Mouse (Mus musculus): ENCODE results near the gene Lhcgr.

The Lhcgr gene

DNA sequence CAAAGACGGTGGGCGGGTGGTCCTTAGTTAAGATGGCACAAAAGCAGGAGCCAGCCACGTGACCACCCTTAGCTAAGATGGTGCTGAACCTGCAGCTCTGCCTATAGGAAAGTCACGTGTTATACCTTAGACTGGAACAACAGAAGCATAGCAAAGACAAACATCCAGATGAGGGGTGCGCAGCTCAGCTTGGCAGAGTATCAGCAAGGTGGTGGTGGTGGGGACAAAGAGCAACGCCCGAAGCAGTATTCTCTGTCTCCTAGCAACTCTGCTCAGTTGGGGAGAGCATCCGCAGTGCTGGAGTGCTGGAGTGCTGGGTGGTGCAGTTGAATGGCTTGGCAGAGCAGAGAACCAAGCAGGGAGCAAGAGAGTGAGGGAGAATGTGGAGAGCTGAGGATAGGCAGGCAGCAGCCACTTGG is 85.5 kb downstream of the Lhcgr start:
- peak; percentile 71 for DNase-seq (ENCODE audit: low read depth, low spot score)

DNA sequence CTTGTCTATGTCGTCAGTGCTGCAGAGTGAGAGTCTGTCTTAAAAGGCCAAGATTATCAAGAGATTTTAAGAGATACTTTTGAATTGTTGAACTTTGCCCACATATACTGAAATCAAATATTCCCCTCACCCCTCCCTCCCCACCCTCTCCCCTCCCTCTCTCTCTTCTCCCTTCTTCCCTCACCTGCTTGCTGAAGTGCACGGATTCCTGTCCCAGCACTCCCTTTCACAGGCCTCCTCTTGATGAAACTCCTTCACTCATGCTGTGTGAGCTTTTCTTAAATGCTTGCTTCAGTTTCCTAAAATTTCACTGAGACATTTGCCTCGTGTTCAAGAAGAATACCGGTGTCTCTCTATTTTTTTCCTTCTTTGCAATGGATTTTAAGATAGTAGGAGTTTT is 88.7 kb downstream of the Lhcgr start:
- no peak for DNase-seq (ENCODE audit: low read depth, low spot score)

DNA sequence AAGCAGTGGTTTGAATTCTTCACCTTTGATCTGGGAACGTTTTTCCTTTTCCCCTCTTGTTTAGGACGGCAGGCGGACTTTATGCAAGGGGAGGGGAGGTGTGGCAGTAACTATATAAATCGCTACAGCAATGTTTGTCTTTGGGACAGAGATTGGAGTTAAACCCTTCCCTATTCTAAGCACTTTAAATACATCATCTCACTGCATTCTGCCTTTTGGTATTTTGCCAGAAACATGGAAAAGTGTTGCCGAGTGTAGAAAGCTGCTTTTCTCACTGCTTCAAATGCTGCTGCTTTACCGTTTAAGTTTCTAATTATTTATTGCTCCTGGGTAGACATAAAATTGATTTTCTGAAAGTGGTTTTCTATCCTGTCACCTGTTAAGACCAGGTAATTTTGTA is 89.4 kb downstream of the Lhcgr start:
- no peak for DNase-seq (ENCODE audit: low read depth, low spot score)

DNA sequence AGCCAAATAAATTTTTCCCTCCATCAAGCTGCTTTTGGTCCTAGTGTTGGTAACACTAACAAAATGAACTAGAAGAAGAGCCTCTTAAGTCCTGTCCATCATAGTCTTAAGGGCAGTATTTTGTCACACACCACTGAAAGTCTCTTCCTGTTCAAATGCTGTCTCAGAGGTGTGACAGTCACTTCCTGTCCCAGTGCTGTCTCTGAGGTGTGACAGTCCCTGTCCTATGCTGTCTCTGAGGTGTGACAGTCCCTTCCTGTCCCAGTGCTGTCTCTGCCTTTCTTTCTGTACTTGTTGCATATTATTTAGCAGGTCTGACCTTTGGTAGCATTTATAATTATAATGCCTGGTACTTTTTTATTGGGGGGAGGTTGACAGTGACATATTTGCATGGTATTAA is 90.9 kb downstream of the Lhcgr start:
- DNase-seq (ENCODE audit: low read depth, low spot score), result no peak

DNA sequence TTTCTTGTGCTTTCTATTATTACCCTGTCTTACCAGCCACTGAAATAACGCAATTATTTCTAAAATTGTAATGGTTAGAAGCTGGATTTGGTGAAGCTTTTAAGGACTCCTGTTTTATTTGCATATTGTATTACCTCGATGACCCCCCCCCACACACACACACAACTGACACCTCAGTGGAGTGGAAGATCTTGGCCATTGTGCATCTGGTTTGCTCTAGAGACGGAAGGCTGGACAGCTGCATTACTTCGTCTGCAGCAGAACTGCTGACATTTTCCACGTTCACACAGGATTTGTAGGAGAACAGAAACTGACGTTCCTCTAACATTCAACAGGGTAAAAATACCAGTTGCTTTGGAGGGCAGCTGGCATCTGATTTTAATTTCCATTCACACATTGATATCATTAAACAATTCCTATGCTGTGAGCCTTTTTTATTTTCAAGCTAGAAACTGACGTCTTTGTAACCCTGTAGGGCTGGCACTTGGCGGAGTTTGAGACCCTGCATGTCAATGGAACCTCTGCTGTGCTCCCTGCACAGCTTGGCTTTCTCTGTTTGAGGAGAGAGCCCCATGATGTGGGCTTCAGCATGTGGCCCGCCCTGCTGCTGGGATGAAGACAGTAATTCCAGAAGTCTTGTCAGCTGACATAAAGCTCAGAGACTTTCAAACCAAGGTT is 95.0 kb downstream of the Lhcgr start:
- DNase-seq (ENCODE audit: low read depth, low spot score), result no peak

DNA sequence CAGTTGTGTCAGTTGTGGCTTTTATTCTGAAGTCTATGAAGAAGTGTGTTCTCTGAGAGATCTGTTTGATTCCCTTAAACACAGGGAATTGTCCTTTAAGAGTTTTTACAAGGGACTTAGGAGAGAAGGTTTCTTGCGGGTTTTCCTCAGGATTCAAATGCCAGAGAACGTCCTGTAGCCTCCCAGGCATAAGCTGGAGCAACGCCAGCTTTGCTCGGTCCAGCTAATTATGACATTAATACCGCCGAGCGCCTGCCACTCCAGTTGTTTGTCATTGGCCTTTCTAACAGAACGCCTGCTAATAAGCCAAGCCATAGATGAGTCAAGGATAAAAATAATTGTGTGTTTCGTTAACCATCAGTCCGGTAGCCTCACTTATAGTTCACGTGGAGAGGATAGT is 103.6 kb downstream of the Lhcgr start:
- DNase-seq (ENCODE audit: low read depth, low spot score), result no peak

DNA sequence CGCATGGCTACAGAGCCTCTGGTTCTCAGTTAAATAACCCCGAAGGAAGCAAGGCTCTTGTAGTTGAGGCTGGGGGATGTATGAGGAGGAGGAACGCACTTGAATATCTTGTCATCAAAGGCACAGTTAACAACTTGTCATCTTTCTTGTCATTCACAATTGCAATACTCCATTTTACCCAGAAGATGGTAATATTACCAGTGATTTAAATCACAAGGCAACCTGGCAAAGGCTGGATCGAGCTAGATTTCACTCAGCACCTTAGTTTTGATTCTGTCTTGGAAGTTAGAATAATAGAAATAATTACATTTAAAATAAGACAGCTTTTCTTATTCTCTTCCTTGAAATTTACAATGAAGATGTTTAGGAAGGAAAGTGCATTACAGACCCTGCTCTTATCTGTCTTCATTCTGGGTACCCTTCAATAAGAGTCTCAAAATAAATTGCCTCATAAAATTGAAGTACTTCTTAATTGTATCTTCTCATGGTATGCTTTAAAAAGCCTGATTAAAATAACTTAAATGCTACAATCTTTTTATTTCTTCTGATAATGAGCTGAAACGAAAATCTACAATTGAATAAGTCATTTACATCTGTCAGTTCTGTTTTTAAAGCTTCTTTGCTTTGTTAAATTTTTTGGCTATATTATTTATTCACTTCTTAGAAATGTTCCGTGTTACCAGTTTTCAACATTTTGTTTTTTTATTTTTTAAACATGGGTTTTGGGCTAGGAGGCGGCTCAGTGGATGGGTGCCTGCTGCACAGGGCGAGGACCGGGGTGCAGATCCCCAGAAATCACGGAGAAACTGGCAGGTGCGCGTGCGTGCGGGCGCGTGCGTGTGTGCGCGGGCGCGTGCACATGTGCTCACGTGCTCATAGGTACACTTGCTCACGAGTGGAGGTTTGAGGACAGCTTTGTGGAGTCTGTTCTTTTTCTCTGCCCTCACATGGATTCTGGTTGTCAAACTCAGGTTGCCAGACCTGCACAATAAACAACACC is 116.2 kb downstream of the Lhcgr start:
- DNase-seq (ENCODE audit: low read depth, low spot score), result peak; percentile 27

DNA sequence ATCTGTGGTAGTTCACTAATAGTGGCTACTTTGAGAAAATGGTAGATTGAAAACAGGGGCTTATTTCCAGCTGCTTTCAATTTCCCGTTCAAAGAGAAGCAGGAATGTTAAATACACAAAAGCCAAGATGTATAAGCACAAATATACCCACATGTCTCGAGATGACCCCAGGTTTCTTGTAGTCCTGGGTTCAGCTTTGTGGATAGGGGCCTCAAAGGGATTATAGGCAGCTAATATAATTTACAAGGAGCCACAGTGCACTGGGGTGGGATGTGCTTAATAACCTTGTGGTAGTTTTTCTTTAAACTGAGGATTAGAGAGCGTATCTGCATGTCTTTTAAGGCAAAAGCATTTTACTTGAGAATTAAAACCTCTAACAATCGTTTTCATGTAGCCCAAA is 121.0 kb downstream of the Lhcgr start:
- no peak for DNase-seq (ENCODE audit: low read depth, low spot score)

DNA sequence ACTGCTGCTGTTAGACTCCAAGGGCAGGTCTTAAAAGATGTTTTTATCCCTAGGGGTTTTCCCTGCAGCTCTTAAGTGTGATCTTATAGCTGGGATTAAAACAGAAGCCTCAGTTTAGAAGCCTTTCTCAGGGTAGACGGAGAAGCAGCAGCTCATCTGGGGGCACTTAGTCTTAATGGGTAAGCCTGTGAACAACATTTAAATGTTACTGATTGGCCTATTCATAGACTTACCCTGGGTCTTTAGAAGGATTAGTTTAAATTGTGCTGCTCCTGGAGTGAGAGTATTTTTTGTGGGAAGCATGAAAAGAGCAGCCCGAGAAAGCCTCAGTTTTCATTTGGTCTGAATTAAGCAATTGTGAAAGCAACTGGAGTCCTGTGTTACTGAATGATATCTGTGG is 121.9 kb downstream of the Lhcgr start:
- no peak for DNase-seq (ENCODE audit: low read depth, low spot score)

DNA sequence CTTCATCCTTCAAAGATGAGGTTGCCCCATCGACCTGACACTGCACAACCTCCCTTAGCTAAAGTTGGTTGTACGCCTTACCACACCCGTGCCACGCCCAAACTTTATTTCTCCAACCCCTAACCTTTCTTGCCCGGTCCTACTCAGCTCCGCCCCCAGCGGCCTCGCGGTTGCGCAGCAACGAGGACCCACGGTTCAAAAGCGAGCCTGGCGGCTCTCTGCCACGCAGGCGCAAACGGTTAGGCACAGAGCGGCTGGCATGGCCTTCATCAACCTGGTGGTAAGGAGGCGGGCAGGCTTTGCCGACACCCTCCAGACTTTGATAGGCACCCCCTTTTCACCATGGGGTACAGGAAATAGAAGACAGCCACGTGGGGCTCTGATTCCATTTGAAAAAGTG is 123.3 kb downstream of the Lhcgr start, which contains the start of gene Gtf2a1l:
TSS of gene Gtf2a1l (plus strand) at position 209 of the 400 bp plus-strand sequence.
- DNase-seq (ENCODE audit: low read depth, low spot score), result peak; percentile 77
